Mouse (Mus musculus) heart, adult 2 months (tissue): ENCODE measurements at regions not wholly inside any gene's neighbourhood (a gene's known extent, or its start where the extent isn't known, plus 50 kb on each side); places are given as distances from the start of the nearest gene placed in this dataset.

Experiments
- DNase-seq, 2 experiments: peaks; one replicate each; pipeline ENCODE4 v3.0.0; 2021
- H3K27ac ChIP-seq: fragments of 200-600 bp; 2 replicates; pipeline ENCODE4 v1.8.1; 2022
- H3K27me3 ChIP-seq: fragments of 200-500 bp; 2 replicates; pipeline ENCODE4 v1.6.1; 2012; ENCODE audit warnings: mild to moderate bottlenecking, low read length, inconsistent platforms, mixed read lengths; ENCODE audit not compliant: control insufficient read depth, insufficient read depth
- H3K36me3 ChIP-seq: fragments of 200-500 bp; 2 replicates; pipeline ENCODE4 v1.6.1; 2012; ENCODE audit warnings: low read length, inconsistent platforms; ENCODE audit not compliant: control insufficient read depth, insufficient read depth
- H3K4me1 ChIP-seq: fragments of 200-500 bp; 2 replicates; pipeline ENCODE4 v1.6.1; 2011; ENCODE audit warnings: low read length; ENCODE audit not compliant: control insufficient read depth, insufficient read depth
- H3K4me3 ChIP-seq: fragments of 200-600 bp; 2 replicates; pipeline ENCODE4 v1.8.1; 2022
- H3K79me2 ChIP-seq: fragments of 200-500 bp; replicated peaks from 2 replicates; pipeline ENCODE4 v1.6.1; 2012; ENCODE audit warnings: mild to moderate bottlenecking, inconsistent platforms, low read length, moderate library complexity, mixed read lengths; ENCODE audit not compliant: control insufficient read depth, insufficient read depth
- H3K9ac ChIP-seq: fragments of 200-500 bp; 2 replicates; pipeline ENCODE4 v1.6.1; 2012; ENCODE audit warnings: low read depth, mild to moderate bottlenecking, control low read depth, inconsistent platforms, low read length, mixed read lengths
- CTCF ChIP-seq: fragments of 200-600 bp; IDR thresholded peaks from 2 replicates; pipeline ENCODE4 v1.8.1; 2022; ENCODE audit warnings: antibody characterized with exemption, mild to moderate bottlenecking, moderate library complexity
- EP300 ChIP-seq: fragments of 200-500 bp; IDR thresholded peaks from 2 replicates; pipeline ENCODE4 v1.6.1; 2011; ENCODE audit warnings: low read depth, low read length, control low read depth; ENCODE audit not compliant: insufficient read depth
- POLR2A ChIP-seq: fragments of 200-500 bp; IDR thresholded peaks from 2 replicates; pipeline ENCODE4 v1.6.1; 2011; ENCODE audit warnings: mild to moderate bottlenecking, low read depth, low read length, control low read depth; ENCODE audit not compliant: insufficient read depth
- WGBS: fragments of 180-500 bp; shearing (Covaris S2); methylation state at CpG from one replicate; pipeline ENCODE4 v1.1.7; 2018; 5-methylcytosine and 5-hydroxymethylcytosine counted together
- intact Hi-C: fragments of 180-260 bp; cut with DNase I; formaldehyde crosslinking; loops from one replicate; pipeline ENCODE4 v1.15.1; 2025

DNA sequence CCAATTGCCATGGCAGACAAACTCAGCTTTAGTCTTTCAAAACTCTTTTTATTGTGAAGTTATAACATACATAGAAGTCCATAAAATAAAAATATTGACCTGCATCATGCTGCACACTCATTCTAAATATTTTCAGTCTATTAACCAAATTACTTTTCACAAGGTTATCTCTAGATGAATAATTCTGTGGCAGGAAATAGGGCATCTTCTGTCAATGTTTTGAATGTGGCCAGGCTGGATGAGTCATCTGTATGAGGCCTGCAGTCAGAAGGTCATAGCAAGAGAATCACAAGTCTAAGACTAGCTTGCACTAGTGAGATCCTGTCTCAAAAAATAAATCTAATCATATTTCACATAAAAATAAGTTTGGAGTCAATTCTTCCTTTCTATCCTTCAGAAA lies 108.4 kb upstream of the Ell2 start:
- TF ChIP-seq CTCF = no peak
- no peak for TF ChIP-seq EP300
- TF ChIP-seq POLR2A = no peak

GRCm38 (mm10) chr13:75598675-75599074 lies 107.9 kb upstream of the Ell2 start:
- Histone ChIP-seq H3K4me1 (no peaks in the 10 kb centered on the region), H3K27me3 (no peaks in the 10 kb centered on the region), H3K9ac (no peak overlapping the region), H3K4me3 (no peak overlapping the region), H3K27ac (no peak overlapping the region), H3K36me3 (no peaks in the 10 kb centered on the region), H3K79me2 (no peaks in the 10 kb centered on the region)
- DNase-seq = no peak
- 100% methylated on average over 1 of the region's 1 CpGs for WGBS
- TF ChIP-seq POLR2A = no peak
- TF ChIP-seq CTCF = no peak
- TF ChIP-seq EP300 = no peak
- intact Hi-C loops = no loop called here

More for the DNA sequence above, 108.4 kb upstream of the Ell2 start:
- Histone ChIP-seq H3K79me2 (no peaks in the 10 kb centered on the region), H3K9ac (no peak overlapping the region), H3K4me1 (no peaks in the 10 kb centered on the region), H3K4me3 (no peak overlapping the region), H3K27ac (no peak overlapping the region), H3K36me3 (no peaks in the 10 kb centered on the region), H3K27me3 (no peaks in the 10 kb centered on the region)
- intact Hi-C loops = no loop called here
- DNase-seq = no peak

GRCm38 (mm10) chr13:75623229-75623628 lies 83.3 kb upstream of the Ell2 start:
- 64% methylated on average over 3 of the region's 3 CpGs for WGBS
- H3K4me1 ChIP-seq = no peaks in the 10 kb centered on the region; the same call in 1 of the 2 replicates

DNA sequence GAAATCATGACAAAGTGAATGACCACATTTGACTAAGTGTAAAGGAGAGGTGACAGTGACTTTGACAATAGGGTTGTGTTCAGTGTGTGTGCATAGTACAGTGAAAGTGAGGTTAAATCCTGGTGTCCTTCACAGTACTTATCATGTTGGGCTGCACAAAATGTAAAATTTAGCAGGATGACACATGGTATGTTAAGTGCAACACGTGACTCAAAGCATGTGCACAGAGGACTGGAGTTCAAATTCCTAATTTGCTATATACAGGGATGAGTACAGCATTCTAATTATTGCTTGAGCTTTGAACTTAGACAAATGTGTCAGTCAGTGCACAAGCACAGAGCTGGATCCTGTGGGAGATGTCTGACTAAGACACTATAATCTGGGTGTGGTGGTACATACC lies 79.2 kb upstream of the Ell2 start:
- no peak for TF ChIP-seq CTCF
- TF ChIP-seq POLR2A = no peak
- TF ChIP-seq EP300 = no peak

More at GRCm38 (mm10) chr13:75623229-75623628, 83.3 kb upstream of the Ell2 start:
- H3K27ac ChIP-seq = no peak overlapping the region
- H3K9ac ChIP-seq = no peak overlapping the region
- DNase-seq = no peak
- H3K79me2 ChIP-seq = no peaks in the 10 kb centered on the region
- H3K27me3 ChIP-seq = no peaks in the 10 kb centered on the region
- no peaks in the 10 kb centered on the region for H3K36me3 ChIP-seq
- TF ChIP-seq POLR2A = no peak
- no peak for TF ChIP-seq CTCF
- TF ChIP-seq EP300 = no peak
- intact Hi-C loops = no loop called here
- no peak overlapping the region for H3K4me3 ChIP-seq

DNA sequence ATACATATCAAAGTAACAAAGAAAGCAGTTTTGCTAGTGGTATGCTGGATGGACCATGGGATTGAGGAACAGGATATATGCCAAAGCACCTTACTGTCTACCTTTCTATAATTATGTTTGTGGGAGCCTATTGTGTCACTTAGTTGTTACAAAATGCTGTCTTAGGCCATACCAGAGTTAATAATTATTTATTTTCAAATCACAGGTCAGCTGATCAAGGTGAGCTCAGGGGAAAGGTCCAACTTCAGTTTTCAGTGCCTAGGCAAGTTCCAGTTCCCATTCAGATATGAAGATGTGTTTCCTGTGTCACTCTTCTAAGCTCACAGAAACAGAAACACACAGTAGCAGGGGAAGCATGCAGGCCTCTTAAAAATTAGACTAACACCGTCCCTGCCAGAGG lies 75.5 kb upstream of the Ell2 start:
- TF ChIP-seq EP300 = no peak
- no peak for TF ChIP-seq CTCF
- no peak for TF ChIP-seq POLR2A
- Histone ChIP-seq H3K27me3 (no peaks in the 10 kb centered on the region), H3K27ac (no peak overlapping the region), H3K4me1 (no peaks in the 10 kb centered on the region; the same call in 1 of the 2 replicates), H3K4me3 (no peak overlapping the region), H3K9ac (no peak overlapping the region), H3K79me2 (no peaks in the 10 kb centered on the region), H3K36me3 (no peaks in the 10 kb centered on the region)
- no peak for DNase-seq
- intact Hi-C loops = no loop called here
- 69% methylated on average over 1 of the region's 1 CpGs for WGBS

More for the DNA sequence above, 79.2 kb upstream of the Ell2 start:
- H3K4me3 ChIP-seq = no peak overlapping the region
- no peaks in the 10 kb centered on the region for H3K79me2 ChIP-seq
- H3K9ac ChIP-seq = no peak overlapping the region
- WGBS = 50% methylated on average over 1 of the region's 1 CpGs
- H3K27ac ChIP-seq = no peak overlapping the region
- intact Hi-C loops = no loop called here
- no peaks in the 10 kb centered on the region; the same call in 1 of the 2 replicates for H3K4me1 ChIP-seq
- DNase-seq = no peak
- no peaks in the 10 kb centered on the region for H3K27me3 ChIP-seq
- H3K36me3 ChIP-seq = no peaks in the 10 kb centered on the region

- no peaks in the 10 kb centered on the region for H3K4me1 ChIP-seq
- no peaks in the 10 kb centered on the region for H3K27me3 ChIP-seq
- intact Hi-C loops = no loop called here
- no peak for TF ChIP-seq EP300
- TF ChIP-seq POLR2A = no peak
- TF ChIP-seq CTCF = no peak
- H3K9ac ChIP-seq = no peak overlapping the region
- no peaks in the 10 kb centered on the region for H3K36me3 ChIP-seq
- no peaks in the 10 kb centered on the region for H3K79me2 ChIP-seq
- DNase-seq = no peak
- no peak overlapping the region for H3K27ac ChIP-seq
- 82% methylated on average over 1 of the region's 1 CpGs for WGBS
- H3K4me3 ChIP-seq = no peak overlapping the region
Measured at GRCm38 (mm10) chr13:75647513-75647912, 59.0 kb upstream of the Ell2 start.
